ENCODE assay signal across 9 mouse cellular contexts in genomic region chr17:43407548-43407947, GRCm38 (mm10). TPM values are rescaled to one million over a fixed set of nuclear protein-coding genes. Genes with fewer than 3 reads are reported as not detected.
DNase-seq lines count a peak whose midpoint lies in the region; ATAC-seq lines count a peak whose summit lies in the region.
"Had no signal": no experiment of that assay in that cellular context is flagged by ENCODE, and none has a peak within 500 bp of the region (broad histone marks: within the 10 kb centered on the region; RNA-seq: fewer than 3 reads in every experiment).

No protein-coding gene starts in this region.

- H3K9ac ChIP-seq in heart, embryonic 14.5 days (ENCODE audit: low read length), result no peak overlapping the region
- no peak overlapping the region for H3K9ac ChIP-seq in stomach, embryonic 14.5 days (replicated peaks; ENCODE audit: low read depth, low read length)
- H3K9ac ChIP-seq: hindbrain, embryonic 12.5 days had no signal

- no peaks in the 10 kb centered on the region for H3K9me3 ChIP-seq in heart, embryonic 14.5 days (ENCODE audit: control insufficient read depth, low read length)
- H3K9me3 ChIP-seq in stomach, embryonic 14.5 days (ENCODE audit: control insufficient read depth, low read depth, low read length), result no peaks in the 10 kb centered on the region
- H3K9me3 ChIP-seq: hindbrain, embryonic 12.5 days had no signal

- H3K27ac ChIP-seq in heart, embryonic 14.5 days (replicated peaks in 1 of 2; ENCODE audit: control insufficient read depth in 1 of 2, insufficient read depth in 1 of 2, low read depth in 2 of 2, low read length in 2 of 2), result peak overlapping the region; percentile 21 to 53; a peak in 3 of 4 replicates
- H3K27ac ChIP-seq in stomach, embryonic 14.5 days (ENCODE audit: low read length), result no peak overlapping the region
- H3K27ac ChIP-seq: hindbrain, embryonic 12.5 days had no signal

- no peaks in the 10 kb centered on the region for H3K36me3 ChIP-seq in heart, embryonic 14.5 days (ENCODE audit: control insufficient read depth, insufficient read depth, low read length)
- H3K36me3 ChIP-seq in stomach, embryonic 14.5 days (ENCODE audit: control insufficient read depth, insufficient read depth, low read length), result no peaks in the 10 kb centered on the region
- H3K36me3 ChIP-seq: hindbrain, embryonic 12.5 days had no signal

- H3K4me2 ChIP-seq in heart, embryonic 14.5 days (ENCODE audit: low read length), result no peak overlapping the region
- no peak overlapping the region for H3K4me2 ChIP-seq in stomach, embryonic 14.5 days (replicated peaks; ENCODE audit: low read depth, low read length)
- H3K4me2 ChIP-seq: hindbrain, embryonic 12.5 days had no signal

- H3K4me1 ChIP-seq in heart, embryonic 14.5 days (ENCODE audit: control insufficient read depth in 2 of 2, insufficient read depth in 2 of 2, low read length in 2 of 2), result peaks cover 0 to 2% of the 10 kb centered on the region in 2 experiments; a peak in 1 of 4 replicates
- H3K4me1 ChIP-seq in stomach, embryonic 14.5 days (ENCODE audit: control insufficient read depth, insufficient read depth, low read length), result no peaks in the 10 kb centered on the region
- H3K4me1 ChIP-seq: hindbrain, embryonic 12.5 days had no signal

- no peak for DNase-seq in heart, adult 9 months (ENCODE audit: low spot score in 2 of 2)
- DNase-seq in kidney, postnatal 14 days, result peak; percentile 74
- no peak for DNase-seq in spleen, adult 12 weeks (ENCODE audit: low spot score)
- DNase-seq in gastrocnemius, postnatal 36 days, result no peak
- no peak for DNase-seq in right cerebral cortex, postnatal 10 days (ENCODE audit: low spot score in 2 of 2)

- 59% methylated on average over 7 of the region's 7 CpGs for WGBS in heart, embryonic 14.5 days
- 49% methylated on average over 7 of the region's 7 CpGs for WGBS in stomach, embryonic 14.5 days

- intact Hi-C loops in gastrocnemius, postnatal 36 days (cut with DNase I), result loop anchor here (5.0 kb wide), 1 partner anchor 45 kb away; the partner anchor contains the start of gene Adgrf5

- no peak for ATAC-seq in heart, embryonic 14.5 days (ENCODE audit: insufficient number of reproducible peaks, insufficient read depth, low FRiP score, low read depth)
- ATAC-seq in granulocyte monocyte progenitor cell, adult 5-6 weeks (replicated peaks; ENCODE audit: poor library complexity, severe bottlenecking), result peak; percentile 37; the same call in 1 of the 2 replicates
- ATAC-seq in stomach, embryonic 14.5 days (ENCODE audit: insufficient number of reproducible peaks, insufficient read depth, low FRiP score, low read depth), result peak; percentile 65; the same call in 1 of the 2 replicates

- no peak overlapping the region for H3K4me3 ChIP-seq in heart, embryonic 14.5 days (ENCODE audit: control insufficient read depth in 1 of 2, insufficient read depth in 1 of 2, low read depth in 1 of 2, low read length in 2 of 2)
- no peak overlapping the region for H3K4me3 ChIP-seq in stomach, embryonic 14.5 days (ENCODE audit: low read depth, low read length)
- H3K4me3 ChIP-seq: hindbrain, embryonic 12.5 days had no signal

- H3K27me3 ChIP-seq in heart, embryonic 14.5 days (ENCODE audit: control insufficient read depth, insufficient read depth, low read length), result no peaks in the 10 kb centered on the region
- no peaks in the 10 kb centered on the region for H3K27me3 ChIP-seq in stomach, embryonic 14.5 days (ENCODE audit: control insufficient read depth, insufficient read depth, low read length)
- H3K27me3 ChIP-seq: hindbrain, embryonic 12.5 days had no signal

RNA-seq across cellular contexts. Expression of gene Adgrf5, which starts 47.3 kb away (rescaled TPM):
- polyA plus RNA-seq in heart, embryonic 14.5 days (2014; fragmentation: Nextera tagmentation; extraction: Ambion mirVana), result 20.9 and 26.0 TPM in 2 replicates
- not detected in 2 replicates for total RNA-seq in granulocyte monocyte progenitor cell, adult 5-6 weeks (2014; fragmentation: Nextera tagmentation)
- not detected in 2 replicates for total RNA-seq in granulocyte monocyte progenitor cell, adult 5-6 weeks (2017)
- 11.4 and 11.6 TPM in 2 replicates for polyA plus RNA-seq in stomach, embryonic 14.5 days (2014; fragmentation: Nextera tagmentation; extraction: Ambion mirVana)
- 10 to 100 TPM; 74.0 to 89.6 TPM for total RNA-seq in gastrocnemius, postnatal 36 days (2021)

Comparison
In these comparisons a context has a peak if more than half of its experiments do, and no peak if none do; other contexts are left out.
1. RNA of gene Adgrf5, which starts 47.3 kb away (total RNA-seq): 74.0 to 89.6 TPM in gastrocnemius, postnatal 36 days; not detected in granulocyte monocyte progenitor cell, adult 5-6 weeks; every median in the first group is over 10 times any median in the second.